Mouse (Mus musculus): ENCODE data around the gene Bdkrb2. TPM values are rescaled to one million over a fixed set of nuclear protein-coding genes. Genes with fewer than 3 reads are reported as not detected.
A peak's percentile ranks its signal among the peaks of the same experiment; 100 is the strongest.

Gene Bdkrb2
- total RNA-seq, 2 experiments from 2014 or later, result 1.2 to 2.2 TPM

DNA sequence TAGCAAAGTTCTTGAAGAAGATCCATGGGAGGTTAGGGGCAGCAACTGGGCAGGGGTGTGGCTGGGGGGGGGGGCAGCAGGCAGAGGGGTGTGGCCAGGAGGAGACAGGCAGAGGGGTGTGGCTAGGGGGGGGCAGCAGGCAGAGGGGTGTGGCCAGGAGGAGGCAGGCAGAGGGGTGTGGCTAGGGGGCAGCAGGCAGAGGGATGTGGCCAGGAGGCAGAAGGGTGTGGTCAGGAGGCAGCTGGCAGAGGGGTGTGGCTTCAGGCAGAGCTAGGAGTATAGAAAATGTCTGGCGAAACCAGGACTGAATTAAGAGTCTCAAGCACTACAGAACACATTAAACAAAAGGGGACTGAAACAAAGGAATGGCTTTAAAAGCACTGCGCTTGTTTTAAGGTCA is 20.5 kb downstream of the Bdkrb2 start:
- intact Hi-C loops (cut with DNase I), result loop anchor here (10.0 kb wide), 1 partner anchor 539 kb away; no protein-coding TSS in a partner anchor

DNA sequence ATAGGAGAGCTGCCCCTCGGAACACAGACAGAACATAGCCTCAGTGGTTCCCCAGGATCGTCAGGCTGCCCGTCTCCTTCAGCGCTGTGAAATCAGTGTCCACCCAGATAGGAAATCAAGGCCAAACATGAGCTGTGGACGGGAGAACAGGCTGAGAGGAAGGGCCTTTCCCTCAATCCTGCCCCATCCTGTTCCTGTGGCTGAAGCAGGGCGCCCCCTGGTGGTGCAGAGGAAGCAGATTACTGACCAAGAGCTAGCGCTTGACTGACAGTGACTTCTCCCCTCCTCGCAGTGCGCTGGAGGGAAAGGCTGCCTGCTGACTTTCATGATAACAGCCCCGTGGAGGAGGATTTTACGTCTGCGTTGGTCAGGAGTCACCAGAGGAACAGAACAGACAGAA is 21.8 kb downstream of the Bdkrb2 start:
- intact Hi-C loops (cut with DNase I), result loop anchor here (1.0 to 10.0 kb wide), 3 partner anchors 22 to 540 kb away; partner anchors contain the start of gene Bdkrb2
- DNase-seq, result peak; percentile 79 to 85

More for the DNA sequence above, 20.5 kb downstream of the Bdkrb2 start:
- DNase-seq, result no peak

DNA sequence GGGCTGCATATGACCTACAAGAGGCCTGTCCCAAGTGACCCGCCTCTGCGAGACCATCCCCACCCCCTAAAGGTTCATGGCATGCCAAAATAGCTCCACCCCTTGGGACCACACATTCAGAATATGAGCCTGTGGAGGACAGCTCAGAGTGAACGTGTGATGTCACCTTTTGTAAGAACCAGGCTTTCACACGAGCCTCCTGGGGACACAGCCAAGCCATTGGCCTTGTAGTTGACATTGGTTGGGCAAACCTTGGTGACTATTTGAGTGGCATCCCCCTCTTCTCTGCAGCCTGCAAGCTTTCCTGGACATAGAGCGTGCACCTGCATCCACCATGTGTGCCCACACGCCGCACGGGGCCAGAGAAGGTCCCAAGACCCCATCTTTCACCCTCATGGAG is 24.5 kb downstream of the Bdkrb2 start:
- DNase-seq, result no peak
- intact Hi-C loops (cut with DNase I), result loop anchor here (10.0 kb wide), 1 partner anchor 543 kb away; no protein-coding TSS in a partner anchor

DNA sequence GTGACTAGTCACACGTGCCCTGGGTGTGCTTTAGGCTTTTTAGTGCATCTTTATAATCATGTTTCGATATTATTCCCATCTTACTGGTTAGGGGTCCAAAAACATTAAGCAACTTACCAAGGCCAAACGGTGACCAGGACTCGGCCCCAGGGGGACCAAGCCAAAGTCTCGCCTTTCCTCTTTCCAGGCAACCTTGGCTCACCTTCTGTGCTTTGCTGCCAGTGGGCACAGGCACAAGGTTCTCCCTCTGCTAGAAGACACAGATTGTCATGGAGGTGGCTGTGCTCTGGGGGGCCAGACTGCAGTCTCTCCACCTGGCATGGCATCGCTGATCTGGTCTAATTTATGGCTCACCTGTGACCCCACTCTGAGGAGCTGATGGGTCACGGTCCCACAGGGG is 27.8 kb downstream of the Bdkrb2 start:
- DNase-seq, result no peak
- intact Hi-C loops (cut with DNase I), result no loop called here

DNA sequence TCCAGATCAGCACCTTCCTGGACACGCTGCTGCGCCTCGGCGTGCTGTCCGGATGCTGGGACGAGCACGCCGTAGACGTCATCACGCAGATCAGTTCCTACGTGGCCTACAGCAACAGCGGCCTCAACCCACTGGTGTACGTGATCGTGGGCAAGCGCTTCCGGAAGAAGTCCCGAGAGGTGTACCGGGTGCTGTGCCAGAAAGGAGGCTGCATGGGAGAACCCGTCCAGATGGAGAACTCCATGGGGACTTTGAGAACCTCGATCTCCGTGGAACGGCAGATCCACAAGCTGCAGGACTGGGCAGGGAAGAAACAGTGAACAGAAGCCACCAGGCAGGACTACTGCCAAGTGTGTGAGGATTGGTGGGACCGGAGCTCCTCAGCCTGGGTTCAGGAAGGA is 29.3 kb downstream of the Bdkrb2 start:
- intact Hi-C loops (cut with DNase I), result no loop called here

DNA sequence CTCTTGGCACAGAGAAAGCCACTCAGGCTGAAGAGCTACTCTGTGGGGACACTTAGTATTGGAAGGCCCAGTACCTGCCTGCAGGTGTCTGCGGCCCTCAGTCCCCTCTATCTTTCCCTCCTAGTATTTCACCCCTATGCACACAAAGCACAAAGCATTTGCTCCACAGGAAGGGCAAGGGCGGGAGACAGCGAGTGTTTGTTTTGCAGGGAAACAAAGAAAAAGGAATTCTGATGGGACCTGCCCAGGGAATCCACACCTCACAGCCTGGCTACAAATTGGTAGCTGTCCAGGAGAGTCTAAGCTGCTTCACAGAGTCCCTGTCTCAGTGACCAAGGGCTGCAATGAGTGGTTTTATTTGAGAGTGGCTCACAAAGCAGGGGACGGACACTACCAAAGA is 30.4 kb downstream of the Bdkrb2 start:
- intact Hi-C loops (cut with DNase I), result no loop called here
- DNase-seq, result no peak

More for the DNA sequence above, 29.3 kb downstream of the Bdkrb2 start:
- DNase-seq, result no peak

DNA sequence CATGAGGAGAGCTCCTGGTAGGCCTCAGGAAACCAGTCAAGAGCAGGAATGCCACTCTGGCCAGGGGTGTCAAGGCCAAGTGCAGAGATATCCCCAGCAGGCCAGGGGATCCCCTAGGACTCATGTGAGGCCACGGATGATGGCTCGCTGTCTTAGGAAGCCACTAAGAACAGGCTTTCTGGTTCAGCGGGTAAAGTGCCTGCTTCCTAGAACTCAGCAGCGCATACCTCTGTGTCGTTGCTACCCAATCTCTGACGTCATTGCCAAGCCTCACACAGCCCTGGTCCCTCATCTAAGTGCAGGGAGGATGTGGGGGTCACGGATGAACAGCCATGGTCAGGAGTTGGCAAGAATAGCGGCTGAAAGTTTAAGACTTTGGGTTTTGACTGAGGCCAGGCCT is 34.1 kb downstream of the Bdkrb2 start:
- intact Hi-C loops (cut with DNase I), result no loop called here
- DNase-seq, result no peak

DNA sequence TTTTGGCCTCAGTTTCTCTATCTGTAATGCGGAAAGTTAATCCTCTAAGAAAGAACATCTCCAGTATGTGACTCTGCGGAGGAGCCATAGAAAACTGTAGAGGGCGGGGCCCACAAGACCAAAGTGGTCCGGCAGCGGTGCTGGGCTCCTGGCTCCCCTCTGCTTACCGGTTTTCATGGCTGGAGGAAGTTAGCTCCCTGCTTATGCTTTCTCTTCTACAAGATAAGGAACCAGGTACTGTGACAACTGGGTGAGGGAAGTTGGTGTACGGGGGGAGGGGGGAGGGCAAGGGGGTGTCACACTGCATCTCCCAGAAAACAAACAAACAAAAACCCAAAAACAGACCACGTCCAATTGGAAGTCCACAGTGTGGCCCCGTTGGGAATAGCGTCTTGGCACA is 35.5 kb downstream of the Bdkrb2 start:
- intact Hi-C loops (cut with DNase I), result no loop called here
- no peak for DNase-seq

DNA sequence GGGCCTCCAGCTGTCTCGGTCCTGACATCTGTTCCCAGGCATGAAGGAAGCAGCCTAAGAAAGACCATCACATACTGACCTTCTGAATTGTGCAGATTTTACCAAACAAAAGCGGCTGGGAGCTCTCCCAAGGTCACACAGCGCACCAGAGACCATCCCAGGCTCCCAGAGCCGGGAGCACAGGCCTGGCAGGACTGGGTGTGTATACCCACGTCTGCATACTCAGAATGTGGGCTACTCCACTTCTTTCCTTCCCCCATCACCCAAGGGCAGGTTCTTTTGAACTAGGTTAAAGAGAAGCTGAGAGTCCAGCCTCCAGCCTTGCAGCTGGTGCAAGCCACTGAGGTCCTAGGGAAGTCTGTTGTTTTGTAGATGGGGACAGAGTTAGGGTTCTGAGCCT is 36.1 kb downstream of the Bdkrb2 start:
- no peak for DNase-seq
- intact Hi-C loops (cut with DNase I), result no loop called here

DNA sequence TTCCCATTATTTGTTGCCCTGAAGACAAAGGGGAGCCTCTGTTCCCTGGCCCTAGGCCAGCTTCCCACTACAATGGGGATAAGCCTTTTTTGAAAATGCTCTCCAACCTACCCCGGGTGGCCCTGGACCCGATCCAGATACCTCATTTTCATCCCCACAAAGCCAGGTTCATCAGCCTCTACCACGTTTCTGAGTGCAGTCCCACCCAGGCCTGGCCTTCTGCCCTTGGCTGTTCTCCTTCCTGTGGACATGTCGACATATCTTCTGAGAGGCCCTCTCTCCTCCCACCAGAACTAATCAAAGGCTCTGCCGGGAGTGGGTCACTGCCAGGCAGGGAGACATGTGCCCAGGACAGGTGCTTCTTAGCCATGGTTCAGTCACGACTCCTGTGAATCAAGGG is 38.6 kb downstream of the Bdkrb2 start:
- intact Hi-C loops (cut with DNase I), result no loop called here

DNA sequence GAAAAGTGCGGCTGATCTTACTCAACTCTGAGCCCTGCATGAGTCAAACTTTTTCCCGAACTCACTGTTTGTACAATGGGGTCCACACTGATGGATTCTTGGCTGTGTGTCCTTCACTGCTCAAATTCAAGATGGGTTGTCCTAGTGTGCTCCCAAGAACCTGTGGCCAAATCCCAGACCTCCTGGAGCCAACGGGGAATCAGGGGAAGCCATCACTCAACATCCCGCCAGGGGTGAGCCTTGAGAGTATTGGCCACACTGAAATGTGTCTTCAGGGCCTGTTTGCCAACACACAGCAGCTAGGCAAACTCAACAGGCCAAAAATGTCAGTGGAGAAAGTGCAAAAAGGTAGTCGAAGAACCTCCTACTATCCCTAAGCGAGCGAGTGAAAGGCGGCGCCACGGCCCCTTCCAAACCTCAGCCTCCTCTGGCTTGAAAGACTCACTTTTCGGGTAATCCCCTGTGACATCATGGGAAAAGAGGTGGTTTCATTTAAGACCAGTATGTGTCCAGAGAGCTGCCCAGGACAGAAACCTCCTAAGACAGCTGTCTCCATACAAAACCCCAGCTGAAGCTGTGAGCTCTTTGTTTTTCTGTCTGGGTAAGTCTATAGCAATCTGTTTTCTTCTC is 39.7 kb downstream of the Bdkrb2 start, which contains the start of gene Bdkrb1:
Bdkrb1 (plus strand) TSS at position 505 of the 630 bp plus-strand sequence.
- intact Hi-C loops (cut with DNase I), result no loop called here

More for the DNA sequence above, 38.6 kb downstream of the Bdkrb2 start:
- no peak for DNase-seq

DNA sequence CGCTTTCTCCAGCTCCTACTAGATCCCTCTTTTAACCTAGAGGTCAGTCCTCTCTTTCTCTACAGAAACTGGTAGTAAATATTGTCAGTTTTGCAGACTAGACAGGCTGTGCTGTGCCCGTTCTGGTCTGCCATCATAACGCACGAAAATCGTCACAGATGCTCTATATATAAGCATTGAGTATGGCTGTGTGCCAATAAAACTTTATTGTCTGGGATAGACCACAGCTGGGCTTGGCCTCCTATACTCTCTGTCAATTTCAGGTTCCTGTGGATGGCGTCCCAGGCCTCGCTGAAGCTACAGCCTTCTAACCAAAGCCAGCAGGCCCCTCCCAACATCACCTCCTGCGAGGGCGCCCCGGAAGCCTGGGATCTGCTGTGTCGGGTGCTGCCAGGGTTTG is 40.9 kb downstream of the Bdkrb2 start:
- no peak for DNase-seq
- intact Hi-C loops (cut with DNase I), result no loop called here

More for the DNA sequence above, 39.7 kb downstream of the Bdkrb2 start, which contains the start of gene Bdkrb1:
- no peak for DNase-seq

DNA sequence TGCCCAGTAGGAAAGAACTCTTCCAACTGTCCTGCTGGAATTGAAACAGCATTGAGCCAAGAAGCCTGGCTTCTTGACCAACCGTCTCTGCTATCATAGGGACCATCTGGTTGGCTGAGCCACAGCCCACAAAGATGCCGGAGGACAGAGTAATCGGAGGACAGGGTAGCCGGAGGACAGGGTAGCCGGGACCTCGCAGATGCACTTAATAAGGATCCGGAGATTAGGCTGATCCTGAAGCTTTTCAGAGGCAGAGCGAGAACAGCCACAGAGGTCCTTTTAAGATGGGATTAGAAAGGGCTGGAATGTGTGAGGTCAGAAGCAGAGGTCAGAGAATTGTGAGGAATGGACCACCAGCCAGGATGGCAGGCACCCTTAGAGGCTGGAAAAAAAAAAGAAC is 42.2 kb downstream of the Bdkrb2 start:
- no peak for DNase-seq
- intact Hi-C loops (cut with DNase I), result no loop called here

DNA sequence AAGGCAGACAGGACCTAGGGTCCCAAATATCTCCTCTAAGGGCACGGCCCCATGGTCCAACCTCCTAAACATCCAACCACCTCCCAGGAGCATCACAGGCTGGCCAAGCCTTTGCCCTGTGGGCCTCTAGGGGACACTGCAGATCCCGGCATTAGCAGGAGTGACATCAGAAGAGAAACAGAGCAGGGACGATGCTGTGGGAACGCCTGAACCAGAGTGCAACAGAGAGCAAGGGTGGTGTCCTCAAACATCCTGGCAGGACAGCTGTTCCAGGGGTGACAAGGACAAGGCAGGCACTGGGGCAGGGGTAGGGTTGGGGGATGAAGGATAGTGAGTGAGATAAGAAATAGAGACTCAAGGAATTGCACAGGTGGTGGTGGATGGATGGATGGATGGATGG is 43.9 kb downstream of the Bdkrb2 start:
- intact Hi-C loops (cut with DNase I), result no loop called here
- DNase-seq, result no peak

DNA sequence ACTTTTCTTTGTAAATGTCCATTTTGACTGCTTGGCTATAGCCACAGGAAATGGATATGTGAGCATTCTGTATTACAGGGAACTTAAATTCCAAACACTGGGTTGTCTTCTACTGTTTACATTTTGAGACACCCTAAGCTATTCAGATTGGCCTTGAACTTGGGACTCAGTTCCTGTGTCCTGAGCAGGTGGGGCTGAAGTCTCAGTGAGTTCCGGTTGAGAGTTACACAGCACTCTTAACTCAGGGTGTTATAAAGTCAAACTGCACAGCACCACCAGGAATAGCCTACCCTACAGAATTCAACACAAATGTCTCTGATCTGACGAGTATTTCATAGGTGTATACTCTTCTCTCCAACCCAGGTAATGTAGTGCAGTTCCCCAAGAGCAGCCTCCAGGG is 48.0 kb downstream of the Bdkrb2 start:
- intact Hi-C loops (cut with DNase I), result loop anchor here (1.0 kb wide), 1 partner anchor 113 kb away; no protein-coding TSS in a partner anchor
- no peak for DNase-seq

DNA sequence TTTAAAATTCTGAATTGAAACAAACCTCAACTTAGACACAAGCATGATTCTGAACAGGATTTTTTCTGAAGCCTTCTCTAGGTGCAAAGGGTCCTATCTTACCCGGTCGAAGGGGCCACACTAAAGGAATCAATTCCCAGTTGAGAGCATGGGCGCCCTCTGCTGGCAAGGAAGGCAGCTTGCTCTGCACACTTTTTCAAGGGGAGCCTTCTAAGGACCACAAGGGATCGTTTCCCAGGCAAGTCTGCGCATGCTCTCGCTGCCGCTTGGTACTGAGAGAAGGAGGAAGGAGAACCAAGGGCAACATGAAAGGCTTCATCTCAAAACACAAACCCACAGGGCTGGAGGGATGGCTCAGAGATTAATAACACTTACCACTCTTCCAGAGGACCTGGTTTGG is 48.7 kb downstream of the Bdkrb2 start:
- intact Hi-C loops (cut with DNase I), result loop anchor here (1.0 kb wide), 1 partner anchor 113 kb away; no protein-coding TSS in a partner anchor
- DNase-seq, result peak; percentile 35 to 65

DNA sequence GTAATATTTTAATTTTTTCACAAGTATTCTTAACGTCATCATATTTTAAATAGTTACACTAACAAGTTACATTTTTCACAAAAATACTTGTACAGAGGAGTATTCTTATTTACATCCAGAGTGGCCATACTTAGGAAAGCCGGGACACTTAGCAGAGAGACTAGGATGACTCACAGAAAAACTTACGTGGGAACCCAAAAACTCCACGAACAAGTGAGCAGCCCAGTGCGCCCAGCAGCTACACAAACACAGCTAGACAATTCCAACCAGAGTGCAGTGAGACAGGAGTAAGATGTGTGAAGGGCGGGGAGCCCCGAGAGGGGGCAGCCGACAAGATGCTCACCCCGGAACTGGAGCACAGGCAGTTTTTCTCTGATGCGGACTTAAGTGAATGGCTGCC is 50.5 kb downstream of the Bdkrb2 start:
- DNase-seq, result no peak
- intact Hi-C loops (cut with DNase I), result no loop called here

DNA sequence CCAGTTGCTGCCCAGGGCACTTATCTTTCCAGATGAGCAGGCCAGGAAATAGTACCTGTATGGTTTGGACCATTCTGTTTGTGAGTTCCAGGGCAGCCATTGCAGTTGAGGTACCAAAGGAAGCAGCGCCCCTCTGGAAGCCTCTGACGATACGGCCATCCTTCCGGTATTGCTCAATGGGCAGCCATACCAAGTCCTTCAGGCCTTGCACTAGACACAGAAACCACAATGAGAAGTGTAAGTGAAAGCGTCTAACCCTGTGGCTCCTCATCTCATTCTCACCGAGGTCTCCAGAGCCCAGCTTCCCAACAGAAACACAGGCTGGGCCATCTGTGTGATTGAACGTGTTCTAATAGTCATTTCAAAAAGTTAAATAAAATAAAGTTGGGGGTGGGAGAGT is 59.0 kb downstream of the Bdkrb2 start:
- intact Hi-C loops (cut with DNase I), result no loop called here
- DNase-seq, result no peak

DNA sequence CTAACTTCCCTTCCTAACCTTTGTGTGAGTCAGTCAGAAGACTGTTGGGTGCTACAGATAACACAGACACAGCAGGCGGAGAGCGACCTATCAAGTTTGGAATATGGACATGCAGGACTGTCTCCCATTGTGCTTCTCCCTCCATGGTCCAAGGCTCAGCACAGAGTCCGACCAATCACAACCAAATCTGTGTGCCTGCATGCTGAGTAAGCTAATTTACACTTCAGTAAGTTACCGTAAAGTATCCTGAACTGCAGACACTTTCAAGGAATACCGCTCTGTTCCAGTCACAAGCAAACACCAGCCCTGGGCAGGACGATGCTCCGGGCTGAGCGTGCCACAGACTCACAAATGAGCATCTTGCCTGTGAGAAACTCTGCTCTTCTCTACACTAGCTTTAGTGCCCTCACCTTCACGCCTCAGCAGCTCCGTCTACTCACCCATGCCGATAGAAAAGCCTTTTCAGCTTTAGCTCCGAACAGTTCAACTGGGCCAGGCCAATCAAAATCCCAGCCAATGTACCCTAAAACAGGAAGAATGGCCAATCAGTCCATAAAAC is 60.0 kb downstream of the Bdkrb2 start:
- no peak for DNase-seq
- intact Hi-C loops (cut with DNase I), result no loop called here

DNA sequence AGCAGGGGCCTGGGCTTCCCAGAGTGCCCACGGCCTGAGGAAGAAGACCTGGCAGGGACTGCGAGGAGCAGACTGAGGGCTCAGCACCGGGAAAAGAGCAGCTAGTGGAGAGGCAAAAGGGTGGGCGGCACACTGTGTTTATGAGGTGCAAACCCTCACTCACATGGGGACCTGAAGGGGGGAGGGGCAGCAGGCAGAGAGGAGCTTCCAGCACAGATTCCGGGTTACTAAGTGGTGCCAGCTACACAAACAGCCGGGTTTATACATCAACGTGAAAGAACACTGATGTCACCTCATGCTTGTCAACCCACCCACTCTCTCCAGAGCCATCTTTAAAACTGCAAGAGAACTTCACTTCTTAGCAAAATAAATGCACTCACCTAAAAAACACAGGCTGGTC is 62.8 kb downstream of the Bdkrb2 start:
- DNase-seq, result no peak
- intact Hi-C loops (cut with DNase I), result no loop called here

DNA sequence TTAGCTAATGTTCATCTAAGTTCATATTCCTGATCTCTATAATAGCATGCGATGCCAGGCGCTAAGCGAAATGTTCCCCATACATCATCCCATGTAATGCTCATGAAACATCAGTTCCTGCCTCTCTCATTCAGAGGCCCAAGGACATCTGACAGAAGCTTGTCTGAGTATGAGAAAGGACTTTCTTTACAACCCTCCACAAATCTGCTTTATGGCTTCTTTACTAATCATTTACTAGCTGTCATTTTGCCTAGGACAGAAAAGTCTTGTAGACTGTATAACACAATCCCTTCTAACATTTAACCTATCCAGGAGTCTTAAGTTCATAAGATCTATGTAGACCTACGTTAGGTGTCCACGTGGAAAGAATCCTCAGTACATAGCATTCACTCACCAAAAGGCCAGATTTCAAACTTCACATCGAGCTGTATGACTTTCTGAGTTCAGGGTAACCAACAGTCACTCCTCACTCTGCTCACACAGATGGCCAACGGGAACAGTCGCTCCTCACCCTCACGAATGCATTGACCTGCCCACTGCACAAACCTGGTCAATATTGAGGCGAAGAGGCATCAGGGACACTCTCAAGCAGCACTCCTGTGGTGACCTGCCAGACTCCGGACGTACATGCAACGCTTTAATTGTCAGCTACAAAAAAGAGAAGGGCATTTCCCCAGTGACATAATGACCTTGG is 71.5 kb downstream of the Bdkrb2 start:
- intact Hi-C loops (cut with DNase I), result no loop called here

DNA sequence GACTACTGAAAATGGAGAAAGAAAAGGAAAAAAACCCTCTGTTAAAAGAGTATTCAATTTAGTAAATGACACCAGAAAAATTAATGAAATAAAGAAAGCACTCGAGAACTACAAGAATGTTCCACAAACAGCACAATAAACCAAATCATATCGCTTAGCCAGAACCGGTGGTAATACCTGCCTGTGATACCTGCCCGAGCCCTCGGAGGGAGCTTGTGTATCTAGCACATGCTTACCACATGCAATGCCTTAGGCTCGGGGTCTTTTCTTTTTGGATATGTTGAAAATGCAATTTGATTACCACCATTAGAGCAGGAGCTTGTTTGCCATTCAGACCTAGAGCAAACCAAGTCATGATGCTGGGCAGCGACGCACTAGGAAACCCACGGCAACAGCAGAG is 73.5 kb downstream of the Bdkrb2 start:
- DNase-seq, result no peak
- intact Hi-C loops (cut with DNase I), result no loop called here

More for the DNA sequence above, 71.5 kb downstream of the Bdkrb2 start:
- DNase-seq, result no peak

Data from heart, postnatal 10 days (tissue).